Mouse (Mus musculus): ENCODE measurements at regions not wholly inside any gene's neighbourhood (a gene's known extent, or its start where the extent isn't known, plus 50 kb on each side); places are given as distances from the start of the nearest gene placed in this dataset.

DNA sequence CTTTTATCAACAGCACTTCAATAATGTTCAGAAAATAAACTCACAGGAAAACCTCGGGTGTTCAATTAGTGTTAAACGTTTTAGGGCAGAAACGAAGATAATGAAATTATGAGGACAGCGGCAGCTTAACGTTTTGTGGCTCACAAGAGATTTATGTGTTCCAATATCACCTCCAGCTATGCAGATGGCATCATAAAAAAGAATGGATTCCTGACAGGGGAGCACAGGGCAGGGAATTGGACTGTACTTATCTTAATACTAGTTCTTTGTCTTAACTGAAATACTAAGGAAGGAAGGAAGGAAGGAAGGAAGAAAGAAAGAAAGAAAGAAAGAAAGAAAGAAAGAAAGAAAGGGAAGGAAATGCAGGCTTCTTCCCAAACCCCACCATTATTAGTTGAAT, 121.6 kb downstream of the Icos start:
- Histone ChIP-seq H3K4me3 (no peak overlapping the region), H3K36me3 (no peaks in the 10 kb centered on the region), H3K27me3 (ENCODE audit: low read depth, poor library complexity, severe bottlenecking) (no peaks in the 10 kb centered on the region), H3K27ac (replicated peaks) (no peak overlapping the region), H3K4me1 (peaks cover 11% of the 10 kb centered on the region), H3K9me3 (replicated peaks) (no peaks in the 10 kb centered on the region)
- 84% methylated on average over 5 of the region's 5 CpGs for WGBS
- no peak for DNase-seq (ENCODE audit: low spot score)

DNA sequence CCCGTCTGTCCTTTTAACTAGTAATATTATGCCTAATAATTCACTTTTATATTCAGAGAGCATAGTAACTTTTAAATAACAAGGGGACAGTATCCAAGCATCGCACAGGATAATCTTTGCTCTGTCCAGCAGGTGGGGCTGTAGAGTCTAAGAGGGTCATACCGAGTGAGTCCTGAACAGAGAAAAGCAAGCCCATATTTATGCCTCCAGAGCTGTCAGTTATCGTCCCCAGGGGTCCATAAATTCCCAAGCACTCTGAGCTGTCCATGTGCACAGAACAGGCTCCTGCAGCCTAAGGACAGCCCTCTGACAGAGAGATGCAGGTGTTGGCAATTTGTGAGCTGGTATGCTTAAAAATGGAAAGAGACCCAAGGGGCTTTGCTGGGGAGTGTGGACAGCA, 124.0 kb downstream of the Icos start:
- DNase-seq (ENCODE audit: low spot score), result no peak
- H3K9me3 ChIP-seq (replicated peaks), result no peaks in the 10 kb centered on the region
- H3K4me1 ChIP-seq, result 0 out of 2 replicates have a peak, but pooled peaks cover 2% of the 10 kb centered on the region
- no peaks in the 10 kb centered on the region for H3K36me3 ChIP-seq
- no peak overlapping the region for H3K4me3 ChIP-seq
- no peak overlapping the region for H3K27ac ChIP-seq (replicated peaks)
- H3K27me3 ChIP-seq (ENCODE audit: low read depth, poor library complexity, severe bottlenecking), result no peaks in the 10 kb centered on the region
- WGBS, result 71% methylated on average over 4 of the region's 4 CpGs

DNA sequence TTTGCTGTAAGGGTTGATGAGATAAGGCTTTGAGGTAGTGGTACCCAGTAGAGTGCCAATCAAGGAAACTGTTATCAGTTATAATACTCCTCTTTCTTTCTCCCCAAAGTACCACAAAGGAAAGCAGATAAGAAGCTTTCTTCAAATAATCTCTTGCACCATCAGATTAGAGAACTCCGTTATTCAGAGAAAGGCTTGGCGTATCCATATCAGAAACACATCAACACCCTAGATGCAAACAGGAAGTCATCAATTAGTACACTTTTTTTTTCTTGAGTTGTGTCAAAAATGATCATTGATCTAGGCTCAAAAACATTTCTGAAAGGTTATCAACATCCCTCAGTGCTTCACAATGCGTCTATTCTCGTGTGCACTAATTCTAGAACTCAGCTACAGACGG, 124.6 kb downstream of the Icos start:
- Histone ChIP-seq H3K27ac (replicated peaks) (no peak overlapping the region), H3K36me3 (no peaks in the 10 kb centered on the region), H3K27me3 (ENCODE audit: low read depth, poor library complexity, severe bottlenecking) (no peaks in the 10 kb centered on the region), H3K4me3 (no peak overlapping the region), H3K9me3 (replicated peaks) (no peaks in the 10 kb centered on the region), H3K4me1 (0 out of 2 replicates have a peak, but pooled peaks cover 2% of the 10 kb centered on the region)
- no peak for DNase-seq (ENCODE audit: low spot score)
- 87% methylated on average over 5 of the region's 5 CpGs for WGBS

DNA sequence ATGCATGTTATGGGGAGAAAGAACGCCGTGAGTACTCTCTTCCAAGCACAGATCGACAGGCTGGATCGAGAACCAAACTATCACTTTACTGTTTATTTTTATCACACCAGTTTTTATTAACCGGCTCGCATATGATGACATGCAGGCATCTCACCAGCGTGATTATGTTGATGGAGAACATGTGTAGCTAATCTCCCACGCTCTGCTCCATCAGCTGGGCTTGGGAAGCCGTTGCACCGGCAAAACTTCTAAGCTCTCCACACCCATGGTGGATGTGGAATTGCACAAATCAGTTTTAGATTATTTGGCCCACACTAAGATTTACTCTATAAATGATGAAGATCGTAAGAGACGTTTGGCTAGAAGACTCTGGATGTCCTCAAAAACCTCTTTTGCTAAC, 125.9 kb downstream of the Icos start:
- 93% methylated on average over 12 of the region's 12 CpGs for WGBS
- Histone ChIP-seq H3K4me3 (no peak overlapping the region), H3K27ac (replicated peaks) (no peak overlapping the region), H3K9me3 (replicated peaks) (no peaks in the 10 kb centered on the region), H3K4me1 (0 out of 2 replicates have a peak, but pooled peaks cover 2% of the 10 kb centered on the region), H3K27me3 (ENCODE audit: low read depth, poor library complexity, severe bottlenecking) (no peaks in the 10 kb centered on the region), H3K36me3 (no peaks in the 10 kb centered on the region)
- no peak for DNase-seq (ENCODE audit: low spot score)

DNA sequence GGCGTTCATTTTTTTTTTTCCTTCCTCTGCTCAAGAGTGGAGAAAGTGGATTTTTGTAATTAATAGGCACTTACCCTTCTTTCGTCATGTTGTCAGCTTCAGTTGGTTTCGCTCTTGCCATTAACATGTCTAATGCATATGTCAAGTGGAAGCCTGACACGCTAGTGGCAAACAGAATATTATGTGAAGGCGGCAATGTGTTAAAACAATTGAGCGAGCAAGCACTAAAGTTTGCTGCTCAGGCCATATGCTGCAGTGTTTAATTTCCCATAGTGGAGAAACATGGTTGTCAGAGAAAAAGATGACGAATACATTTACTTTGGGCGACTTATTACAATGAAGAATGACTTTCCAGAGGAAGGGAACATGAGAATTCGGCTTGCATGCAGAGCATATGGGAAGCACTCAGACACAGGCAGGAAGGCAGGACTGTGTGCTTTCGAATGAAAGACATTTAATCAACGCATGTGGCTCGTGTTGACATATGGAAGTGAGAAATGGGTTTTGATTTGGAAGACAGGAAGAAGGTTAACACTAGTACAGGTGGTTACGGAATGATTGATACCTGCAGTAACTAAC, 134.1 kb downstream of the Icos start:
- Histone ChIP-seq H3K9me3 (replicated peaks) (no peaks in the 10 kb centered on the region), H3K36me3 (no peaks in the 10 kb centered on the region), H3K4me1 (no peaks in the 10 kb centered on the region), H3K27me3 (ENCODE audit: low read depth, poor library complexity, severe bottlenecking) (no peaks in the 10 kb centered on the region), H3K4me3 (no peak overlapping the region), H3K27ac (replicated peaks) (no peak overlapping the region)
- WGBS, result 92% methylated on average over 13 of the region's 13 CpGs
- no peak for DNase-seq (ENCODE audit: low spot score)

DNA sequence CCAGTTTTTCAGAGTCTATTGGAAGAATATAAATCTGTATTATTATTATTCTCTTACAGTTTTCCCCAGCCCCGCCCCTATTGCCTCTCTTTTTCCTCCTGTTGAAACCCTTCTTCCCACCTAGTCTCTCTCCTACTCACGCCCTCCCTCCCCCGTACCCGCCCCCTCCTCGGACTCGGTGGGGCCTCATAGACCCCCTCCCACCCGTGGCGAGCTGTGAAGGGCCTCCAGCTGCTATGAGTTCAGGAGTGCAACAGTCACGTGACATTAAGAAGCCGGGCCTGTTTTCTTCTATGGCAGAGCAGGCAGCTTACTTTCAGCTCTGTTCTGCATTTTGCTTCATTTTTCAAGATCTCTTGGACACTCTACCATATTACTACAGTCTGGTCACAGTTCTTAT, 139.8 kb downstream of the Icos start:
- H3K9me3 ChIP-seq (replicated peaks), result no peaks in the 10 kb centered on the region
- H3K27ac ChIP-seq (replicated peaks), result no peak overlapping the region
- peaks cover 3% of the 10 kb centered on the region; the same call in 1 of the 2 replicates for H3K4me1 ChIP-seq
- 52% methylated on average over 10 of the region's 10 CpGs for WGBS
- H3K36me3 ChIP-seq, result no peaks in the 10 kb centered on the region
- no peak for DNase-seq (ENCODE audit: low spot score)
- H3K4me3 ChIP-seq, result no peak overlapping the region
- H3K27me3 ChIP-seq (ENCODE audit: low read depth, poor library complexity, severe bottlenecking), result 0 out of 2 replicates have a peak, but pooled peaks cover 10% of the 10 kb centered on the region

DNA sequence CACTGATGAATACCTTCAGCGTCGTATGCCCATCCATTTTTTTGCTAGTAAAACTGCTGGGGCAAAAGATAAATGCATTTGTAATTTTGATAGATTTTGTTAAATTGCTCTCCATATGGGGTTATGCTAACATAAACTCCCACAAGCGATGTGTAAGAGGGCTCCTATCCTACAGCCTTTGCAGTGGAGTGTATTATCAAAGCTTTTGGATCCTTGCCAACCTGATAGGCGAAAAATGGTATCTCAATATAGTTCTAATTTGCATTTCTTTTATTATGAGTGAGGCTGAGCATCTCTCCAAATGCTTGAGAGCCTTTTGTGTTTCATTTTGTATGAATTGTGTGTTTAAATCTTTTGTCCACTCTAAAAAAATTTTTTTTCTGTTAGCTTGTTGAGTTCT, 140.3 kb downstream of the Icos start:
- WGBS, result 85% methylated on average over 4 of the region's 4 CpGs
- peaks cover 3% of the 10 kb centered on the region; the same call in 1 of the 2 replicates for H3K4me1 ChIP-seq
- H3K9me3 ChIP-seq (replicated peaks), result no peaks in the 10 kb centered on the region
- H3K27me3 ChIP-seq (ENCODE audit: low read depth, poor library complexity, severe bottlenecking), result 0 out of 2 replicates have a peak, but pooled peaks cover 14% of the 10 kb centered on the region
- no peaks in the 10 kb centered on the region for H3K36me3 ChIP-seq
- no peak overlapping the region for H3K27ac ChIP-seq (replicated peaks)
- no peak for DNase-seq (ENCODE audit: low spot score)
- H3K4me3 ChIP-seq, result no peak overlapping the region

DNA sequence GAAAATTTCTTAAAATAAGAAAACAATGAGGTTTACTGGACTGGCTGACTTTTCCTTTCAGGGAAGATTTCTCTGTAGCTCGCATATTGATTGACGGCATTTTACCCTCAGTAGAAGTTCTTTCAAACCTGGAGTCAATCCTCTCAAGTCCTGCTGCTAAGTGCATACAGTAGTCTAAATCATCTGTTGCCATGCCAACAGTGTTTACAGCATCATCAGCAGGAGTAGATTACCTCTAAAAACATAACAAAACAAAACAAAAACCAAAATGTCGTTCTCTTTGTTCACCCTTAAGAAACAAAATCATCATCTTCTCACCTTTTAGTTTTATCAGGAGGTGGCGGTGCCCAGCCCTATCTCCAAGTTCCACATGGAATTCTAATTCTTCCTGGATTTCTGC, 143.8 kb downstream of the Icos start:
- Histone ChIP-seq H3K27me3 (ENCODE audit: low read depth, poor library complexity, severe bottlenecking) (peaks cover 14% of the 10 kb centered on the region; the same call in 1 of the 2 replicates), H3K36me3 (no peaks in the 10 kb centered on the region), H3K27ac (replicated peaks) (no peak overlapping the region), H3K4me1 (peaks cover 13% of the 10 kb centered on the region), H3K4me3 (no peak overlapping the region), H3K9me3 (replicated peaks) (no peaks in the 10 kb centered on the region)
- DNase-seq (ENCODE audit: low spot score), result no peak
- WGBS, result 67% methylated on average over 4 of the region's 4 CpGs

DNA sequence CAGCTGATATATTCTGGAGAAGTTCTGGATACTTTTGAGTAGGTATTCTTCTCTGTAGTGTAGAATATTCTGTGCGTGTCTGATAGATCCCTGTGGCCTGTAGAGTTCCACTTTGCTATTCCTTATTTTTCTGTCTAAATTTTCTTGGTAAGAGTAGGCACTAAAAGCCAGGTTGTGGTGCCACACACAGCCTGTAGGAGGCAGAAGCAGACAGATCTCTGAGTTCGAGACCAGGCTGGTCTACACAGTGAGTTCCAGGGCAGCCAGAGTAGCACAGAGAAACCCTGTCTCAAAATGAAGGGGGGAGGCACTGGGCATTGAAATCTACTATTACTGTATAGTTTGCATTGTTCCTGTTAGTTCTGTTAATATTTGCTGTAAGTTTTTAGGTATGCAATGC, 147.4 kb downstream of the Icos start:
- no peak for DNase-seq (ENCODE audit: low spot score)
- peaks cover 11% of the 10 kb centered on the region for H3K4me1 ChIP-seq
- no peaks in the 10 kb centered on the region for H3K9me3 ChIP-seq (replicated peaks)
- no peak overlapping the region for H3K27ac ChIP-seq (replicated peaks)
- no peak overlapping the region for H3K4me3 ChIP-seq
- WGBS, result 94% methylated on average over 2 of the region's 2 CpGs
- no peaks in the 10 kb centered on the region for H3K36me3 ChIP-seq
- H3K27me3 ChIP-seq (ENCODE audit: low read depth, poor library complexity, severe bottlenecking), result peaks cover 30% of the 10 kb centered on the region

DNA sequence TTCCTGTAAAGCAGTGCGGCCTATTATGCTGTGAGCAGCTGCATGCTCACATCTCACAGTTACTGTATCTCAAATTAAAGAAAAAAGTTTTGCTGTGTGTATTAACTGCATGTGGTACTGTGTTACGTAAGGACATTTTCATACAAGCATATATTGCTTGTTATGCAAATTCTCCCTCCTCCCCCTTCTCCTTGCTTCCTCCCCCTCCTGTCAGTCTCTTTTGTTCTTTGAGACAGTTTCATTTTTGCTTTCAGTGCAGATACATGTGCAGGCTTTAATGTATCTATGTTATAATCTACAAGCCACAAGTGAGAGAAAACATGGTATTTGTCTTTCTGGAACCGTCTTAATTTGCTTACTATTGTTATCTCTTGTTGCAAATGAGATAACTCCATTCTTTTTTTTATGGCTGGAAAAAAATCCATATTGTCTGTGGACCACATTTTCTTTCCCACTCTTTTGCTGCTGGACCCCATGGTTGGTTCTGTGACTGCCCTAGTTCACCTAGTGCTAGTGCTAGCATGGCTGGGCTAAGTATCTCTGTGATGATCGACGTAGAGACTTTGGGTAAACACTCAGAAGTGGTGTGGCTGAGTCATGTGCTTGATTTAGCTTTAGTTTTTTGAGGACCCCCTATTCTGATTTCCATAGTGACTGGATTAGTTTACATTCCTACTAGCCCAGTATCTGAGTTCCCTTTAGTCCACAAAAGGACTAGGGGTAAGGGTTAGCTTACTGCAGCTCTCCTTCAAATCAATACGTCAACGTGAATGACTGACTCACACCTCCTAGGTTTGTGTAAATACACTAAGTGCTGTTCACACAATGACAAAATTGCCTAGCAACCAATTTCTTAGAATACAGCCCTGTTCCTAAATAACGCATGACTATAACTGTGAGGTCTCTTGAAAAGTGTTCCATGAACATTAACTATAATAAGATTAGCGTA, 158.1 kb downstream of the Icos start:
- no peak for DNase-seq (ENCODE audit: low spot score)
- Histone ChIP-seq H3K36me3 (no peaks in the 10 kb centered on the region), H3K9me3 (replicated peaks) (no peaks in the 10 kb centered on the region), H3K27ac (replicated peaks) (no peak overlapping the region), H3K4me1 (peaks cover 38% of the 10 kb centered on the region), H3K27me3 (ENCODE audit: low read depth, poor library complexity, severe bottlenecking) (peaks cover 32% of the 10 kb centered on the region), H3K4me3 (no peak overlapping the region)
- 76% methylated on average over 9 of the region's 9 CpGs for whole genome bisulfite sequencing

DNA sequence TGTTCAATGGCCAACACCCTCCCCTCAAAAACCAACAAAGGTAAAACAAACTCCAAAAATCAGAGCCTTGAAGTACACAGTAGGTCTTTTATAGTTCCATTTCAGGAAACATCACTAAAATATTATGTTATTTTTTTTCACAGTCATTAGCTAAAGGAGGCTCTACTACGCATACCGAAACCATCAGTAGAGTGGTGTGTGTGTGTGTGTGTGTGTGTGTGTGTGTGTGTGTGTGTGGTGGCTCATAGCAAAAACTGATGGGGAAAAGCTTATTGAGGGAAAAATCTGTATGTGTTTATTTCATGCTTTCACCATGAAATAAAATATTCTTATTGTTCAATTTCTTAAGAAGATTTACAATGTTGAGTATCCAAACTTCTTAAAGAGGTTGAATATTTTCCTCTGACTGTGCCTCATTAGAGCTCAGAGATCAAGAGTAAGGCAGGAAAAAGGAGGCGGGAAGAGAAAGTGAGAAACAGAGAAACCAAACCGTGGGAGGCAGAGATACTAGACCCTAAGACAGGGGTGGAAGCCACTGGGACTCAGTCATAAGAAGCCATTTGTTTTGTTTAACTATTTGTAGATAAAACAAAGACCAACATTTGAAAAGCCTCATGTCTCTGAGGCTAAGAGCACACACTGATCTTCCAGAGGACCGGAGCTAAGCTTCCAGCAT, 159.6 kb downstream of the Icos start:
- WGBS, result 56% methylated on average over 5 of the region's 5 CpGs
- Histone ChIP-seq H3K27ac (replicated peaks) (no peak overlapping the region), H3K9me3 (replicated peaks) (no peaks in the 10 kb centered on the region), H3K4me3 (no peak overlapping the region), H3K4me1 (peaks cover 53% of the 10 kb centered on the region), H3K27me3 (ENCODE audit: low read depth, poor library complexity, severe bottlenecking) (peaks cover 30% of the 10 kb centered on the region), H3K36me3 (no peaks in the 10 kb centered on the region)
- DNase-seq (ENCODE audit: low spot score), result no peak

DNA sequence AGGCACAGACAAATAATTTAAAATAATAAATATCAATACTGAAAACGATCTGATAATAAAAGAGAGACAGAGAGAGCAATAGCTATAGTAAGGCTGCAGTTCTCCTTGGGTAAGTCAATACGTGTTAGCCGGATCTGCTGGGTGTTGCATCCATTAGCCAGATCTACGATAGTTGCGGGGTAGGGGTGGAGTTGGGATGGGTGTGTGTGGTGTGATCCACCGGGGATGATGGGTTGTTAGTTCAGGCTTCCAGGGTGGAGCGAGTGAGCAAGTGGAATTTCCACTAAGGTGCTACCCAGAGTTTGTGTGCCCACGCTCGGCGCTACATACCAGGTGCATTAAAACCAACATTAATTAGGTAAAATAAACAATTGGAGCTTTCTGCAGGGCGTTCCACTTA, 160.2 kb downstream of the Icos start:
- H3K4me1 ChIP-seq, result peaks cover 59% of the 10 kb centered on the region
- no peaks in the 10 kb centered on the region for H3K36me3 ChIP-seq
- peaks cover 34% of the 10 kb centered on the region for H3K27me3 ChIP-seq (ENCODE audit: low read depth, poor library complexity, severe bottlenecking)
- H3K27ac ChIP-seq (replicated peaks), result no peak overlapping the region
- H3K4me3 ChIP-seq, result no peak overlapping the region
- DNase-seq (ENCODE audit: low spot score), result no peak
- H3K9me3 ChIP-seq (replicated peaks), result no peaks in the 10 kb centered on the region
- WGBS, result 76% methylated on average over 11 of the region's 11 CpGs
